Mouse (Mus musculus) embryo, embryonic 11 days (tissue): ENCODE results near the gene Gm438.
A peak's percentile ranks its signal among the peaks of the same experiment; 100 is the strongest.
"Not testable (repeated sequence)": the region's sequence is repeated elsewhere in the genome, so short reads cannot be mapped to it uniquely, and the experiment has no call there.

Source experiments
- DNase-seq: peaks from one replicate; pipeline ENCODE4 v3.0.0-alpha.2; 2015

The Gm438 gene

DNA sequence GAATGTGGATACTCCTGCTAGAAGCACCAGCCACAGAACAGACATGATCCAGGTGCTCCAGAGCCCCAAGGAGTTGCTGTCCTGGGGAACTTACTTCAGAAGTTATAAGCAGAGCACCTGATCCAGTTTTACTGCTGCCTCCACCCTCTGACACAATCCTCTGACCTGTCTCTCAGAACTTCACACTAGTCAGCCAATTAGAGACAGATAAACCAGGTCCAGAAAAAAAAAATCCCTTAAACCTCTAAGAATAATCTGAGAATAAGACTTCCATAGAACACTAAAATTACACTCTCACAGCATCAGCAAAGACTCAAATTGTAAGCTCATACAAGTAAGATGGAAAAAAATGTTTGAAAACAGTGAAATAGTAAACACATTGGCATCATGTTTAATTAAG is at the start of gene Gm438:
Gene Gm438 (minus strand): TSS at position 101 of the 400 bp plus-strand sequence.
- DNase-seq, result no peak

DNA sequence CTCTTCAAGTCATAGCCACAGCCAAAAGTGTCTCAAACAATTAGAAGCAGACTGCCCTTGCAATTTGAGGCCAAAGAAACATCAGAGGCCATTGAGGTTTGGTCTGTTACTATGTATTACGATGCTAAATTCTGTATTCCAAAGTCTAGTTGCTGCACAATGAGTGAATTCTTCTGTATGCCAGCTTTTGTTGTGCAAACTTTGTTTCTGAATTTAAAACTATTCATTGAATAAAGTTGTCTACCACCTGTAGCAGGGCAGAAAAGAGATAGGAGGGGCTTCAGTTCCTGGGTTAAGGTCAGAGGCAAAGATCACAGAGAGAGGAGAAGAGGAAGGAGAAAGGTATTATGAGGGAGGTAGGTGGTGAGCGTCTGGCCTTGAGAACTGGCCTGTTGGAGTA is 38.3 kb upstream of the Gm438 start:
- DNase-seq, result no peak

DNA sequence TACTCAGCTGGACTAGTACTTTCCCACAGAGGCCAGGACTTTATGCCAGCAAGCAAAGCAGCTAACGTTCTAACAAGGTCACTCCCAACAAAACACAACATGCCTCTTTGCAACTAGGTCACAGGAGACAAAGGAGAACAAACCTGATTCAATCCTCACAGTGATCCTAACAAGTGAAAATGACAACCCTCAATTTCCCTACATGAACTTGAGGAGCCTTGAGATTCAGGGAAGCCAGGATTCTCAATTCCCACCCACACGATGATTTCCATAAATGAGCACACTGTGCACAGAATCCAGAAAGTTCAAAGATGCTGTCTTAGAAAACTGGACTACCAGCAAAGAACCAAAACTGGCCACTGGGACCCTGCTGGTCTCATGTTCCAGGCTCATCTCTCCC is 37.6 kb upstream of the Gm438 start:
- no peak for DNase-seq

DNA sequence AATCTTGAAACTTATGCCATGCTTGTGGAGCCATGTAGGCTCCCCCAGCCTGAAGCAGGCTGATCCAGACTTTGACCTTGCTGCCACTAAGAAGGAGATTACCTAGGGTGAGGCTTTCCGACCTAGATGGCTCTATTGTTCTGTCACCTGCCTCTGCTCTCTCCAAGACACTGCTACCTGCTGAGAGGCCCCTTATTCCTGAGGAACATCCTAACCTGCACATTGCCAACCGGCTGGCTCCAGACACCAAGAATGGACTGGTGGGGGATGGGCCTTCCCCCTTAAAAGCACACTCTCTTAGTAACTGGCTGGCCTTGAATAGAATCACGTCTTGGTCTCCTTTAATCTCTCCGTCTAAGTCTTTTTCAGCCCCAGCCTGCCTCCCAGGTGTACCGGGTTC is 20.8 kb upstream of the Gm438 start:
- not testable (repeated sequence) for DNase-seq

DNA sequence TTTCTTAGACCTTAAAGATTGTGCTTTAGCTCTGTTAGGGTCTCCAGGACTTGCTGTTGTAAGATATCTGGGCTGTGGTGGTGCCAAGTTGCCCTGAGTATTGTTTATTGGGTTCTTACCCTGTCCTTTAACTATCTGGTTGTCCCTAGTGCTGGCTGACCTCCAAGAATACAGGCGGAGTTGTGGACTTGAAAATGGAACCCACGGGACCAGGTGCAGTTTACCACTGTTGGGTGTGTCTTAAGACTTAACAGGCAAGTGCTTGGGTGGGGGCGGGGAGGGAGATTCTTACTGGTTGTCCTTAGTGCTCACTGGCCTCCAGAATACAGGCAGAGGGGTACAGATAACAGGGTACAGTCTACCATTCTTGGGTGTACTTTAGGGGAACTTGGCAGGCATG is 17.2 kb upstream of the Gm438 start:
- DNase-seq, result no peak

DNA sequence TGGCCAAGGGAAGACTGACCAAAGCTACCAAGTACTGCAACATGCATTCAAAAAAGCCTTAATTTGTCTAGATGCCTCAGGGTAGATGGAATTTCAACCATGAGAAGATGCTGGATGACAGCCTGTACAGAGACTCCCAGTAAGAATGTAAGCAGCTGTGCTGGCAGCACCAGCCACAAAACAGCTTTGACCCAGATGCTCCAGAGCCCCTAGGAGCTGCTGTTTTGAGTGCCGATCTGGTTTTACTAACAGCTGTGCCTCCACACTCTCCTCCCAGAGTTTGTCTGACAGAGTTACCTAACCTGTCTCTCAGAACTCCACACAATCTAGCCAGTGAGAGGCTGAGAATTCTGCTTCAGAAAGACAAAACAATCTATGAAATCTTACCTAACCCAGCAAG is 3.8 kb upstream of the Gm438 start:
- no peak for DNase-seq

DNA sequence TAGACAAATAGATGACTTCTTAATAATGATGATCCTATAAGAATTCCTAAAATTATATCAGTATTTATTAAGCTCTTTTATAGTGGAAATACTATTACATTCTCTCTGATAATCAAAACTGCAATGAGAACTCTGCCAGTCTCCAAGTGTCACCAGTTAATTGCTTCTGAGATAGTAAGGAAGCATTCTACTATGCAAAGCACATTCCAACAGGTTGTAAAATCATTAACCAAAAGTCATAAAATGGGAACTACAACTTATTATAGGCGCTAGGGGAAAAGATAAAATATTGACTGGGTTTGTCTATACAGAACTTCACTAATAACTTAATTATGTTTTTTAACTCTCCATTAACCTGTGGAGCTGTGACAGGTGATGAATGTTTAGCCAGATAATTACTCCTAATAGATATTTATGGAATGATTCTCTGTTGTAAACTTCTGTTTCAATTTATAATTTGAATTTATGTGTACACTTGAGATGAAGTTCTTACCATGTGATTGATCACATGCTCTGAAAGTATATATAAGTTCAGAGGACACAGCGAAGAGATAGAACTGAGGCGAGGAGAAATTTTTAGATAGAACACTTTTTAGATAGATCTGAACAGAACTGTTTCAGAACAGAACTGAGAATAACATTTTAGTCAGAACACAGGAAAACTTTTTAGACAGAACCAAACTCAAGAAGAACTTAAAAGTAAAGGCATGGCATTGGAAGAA is 3.7 kb downstream of the Gm438 start:
- DNase-seq, result no peak

DNA sequence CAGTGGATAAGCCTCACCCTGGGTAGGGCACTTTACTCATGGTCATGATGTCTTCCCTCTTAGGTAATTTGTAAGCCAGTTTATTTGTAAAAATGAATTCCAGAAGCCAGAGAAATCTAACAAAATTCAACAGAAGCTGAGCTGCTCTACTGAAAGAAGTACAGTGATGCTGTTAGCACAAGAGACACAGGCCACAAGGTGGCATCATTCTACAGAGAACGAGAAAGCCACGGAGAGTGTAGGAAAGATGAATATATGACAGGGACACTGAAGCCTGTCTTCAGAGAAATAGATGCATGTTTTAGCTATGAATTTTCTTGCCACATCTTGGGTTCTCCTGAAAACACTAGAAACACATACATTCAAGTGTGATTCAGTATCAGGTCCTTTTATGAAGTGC is 20.7 kb downstream of the Gm438 start:
- peak; percentile 56 for DNase-seq

DNA sequence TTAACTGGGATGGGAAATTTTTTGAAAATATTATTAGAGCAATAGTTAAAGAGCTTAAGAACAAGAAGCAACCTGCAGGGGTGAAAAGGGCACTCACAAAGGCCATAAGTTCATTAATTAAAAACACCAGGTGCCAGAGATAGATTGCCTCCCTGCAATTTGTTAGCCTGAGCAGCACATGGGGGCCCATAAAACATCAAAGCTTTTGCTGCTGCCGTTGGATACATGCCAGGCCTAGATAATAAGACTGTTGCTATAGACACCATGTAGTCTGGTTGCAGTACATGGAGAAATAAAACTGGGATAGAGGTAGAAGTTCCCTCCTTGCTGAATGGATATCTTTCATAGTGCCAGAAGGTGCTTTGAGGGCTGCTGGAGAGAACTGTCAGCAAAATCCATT is 37.2 kb downstream of the Gm438 start:
- DNase-seq, result peak; percentile 22
